Mouse (Mus musculus) effector memory CD4-positive, alpha-beta T cell, adult 5 months (primary cell): ENCODE data around the gene Cap1. TPM values are rescaled to one million over a fixed set of nuclear protein-coding genes. Genes with fewer than 3 reads are reported as not detected.

ENCODE experiments used
- polyA plus RNA-seq: library from polyadenylated mRNA; unstranded; fragments of 100-300 nt; shearing (Covaris generic); gene quantifications from one replicate; pipeline ENCODE4 v1.2.1, GENCODE M21; 2017

Gene Cap1
- 110 TPM for polyA plus RNA-seq

DNA sequence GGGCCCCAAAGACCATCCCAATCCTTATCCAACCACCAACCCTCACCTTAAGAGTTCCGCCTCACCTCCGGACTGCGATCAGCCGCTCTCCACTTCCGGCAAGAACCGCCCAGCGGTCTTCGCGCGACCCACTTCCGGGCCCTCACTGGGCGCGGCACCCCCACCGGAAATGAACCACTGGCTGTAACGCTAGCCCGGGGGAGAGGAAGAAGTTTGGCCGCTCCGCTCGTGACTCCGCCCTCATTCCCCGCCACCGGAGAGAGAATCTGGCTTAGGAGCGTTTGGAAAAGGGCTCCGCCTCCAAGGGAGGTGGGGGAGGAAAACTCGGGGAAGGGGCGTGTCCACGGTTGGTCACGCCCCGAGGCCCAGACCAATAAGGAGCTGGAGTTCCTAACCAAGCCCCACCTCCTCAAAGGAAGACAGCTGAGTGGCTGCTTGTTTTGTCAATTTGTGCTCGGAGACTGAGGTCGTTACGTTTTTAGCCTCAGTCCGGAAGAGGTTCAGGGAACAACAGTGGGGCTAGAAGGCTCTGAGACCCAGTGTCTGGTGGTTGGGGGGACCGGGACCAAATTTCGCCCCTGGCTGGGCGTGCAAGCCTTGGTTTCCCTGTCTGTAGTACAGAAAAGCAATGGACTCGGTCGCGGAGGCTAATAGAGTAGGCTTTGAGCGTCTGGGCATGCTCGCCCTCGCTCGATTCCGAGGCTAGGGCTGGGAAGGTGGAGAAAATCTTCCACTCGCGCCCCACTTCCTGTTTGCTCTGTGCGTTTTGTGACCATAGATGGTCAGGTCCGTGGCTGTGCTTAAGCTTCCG lies at the start of gene Cap1:
Cap1 (minus strand) TSS at position 289 of the 811 bp plus-strand sequence.

DNA sequence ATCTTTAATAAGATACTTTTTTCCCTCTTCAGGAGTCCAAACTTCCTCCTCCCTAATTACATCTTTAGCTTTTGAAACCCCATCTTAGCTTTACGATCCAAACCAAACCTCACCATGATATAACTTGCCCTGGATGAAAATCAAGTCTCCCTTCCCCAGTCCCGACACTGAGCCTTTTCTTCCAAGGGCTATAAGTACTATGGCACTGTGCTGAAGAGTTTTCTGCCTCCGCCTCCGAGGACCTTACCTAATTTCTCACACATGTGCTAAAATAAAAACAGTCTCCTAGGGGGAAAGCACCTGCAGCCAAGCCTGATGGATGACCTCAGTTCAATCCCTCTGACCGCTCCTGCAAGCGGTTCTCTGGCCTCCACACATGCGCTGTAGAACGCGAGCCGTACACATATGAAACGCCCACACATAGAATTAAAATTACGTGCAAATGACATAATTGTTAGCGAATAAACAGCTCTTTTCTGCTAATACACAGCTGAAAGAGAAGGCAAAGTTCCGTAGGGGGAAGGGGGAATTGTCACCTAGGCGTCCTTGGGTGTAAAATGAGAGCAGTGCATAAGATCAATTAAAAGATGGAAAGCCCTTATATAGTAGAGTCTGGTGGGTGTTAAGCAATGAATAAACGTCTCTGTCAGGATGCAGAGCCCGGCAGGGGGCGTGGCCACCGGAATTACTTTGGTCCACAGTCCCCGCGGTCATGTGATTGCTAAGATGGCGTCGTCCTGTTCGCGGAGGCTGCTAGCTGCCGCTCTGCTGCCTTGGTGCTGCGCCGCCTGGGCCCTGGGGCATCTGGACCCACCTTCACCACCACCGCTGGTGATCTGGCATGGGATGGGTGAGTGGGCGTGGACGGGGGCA lies 50.1 kb downstream of the Cap1 start, which contains the start of gene Ppt1:
Ppt1 (plus strand) TSS at position 713 of the 873 bp plus-strand sequence.

Other genes starting within 250 kb of the Cap1 start
- not detected for gene 9530002B09Rik, start 196.8 kb downstream of the Cap1 start, polyA plus RNA-seq
- 70.6 TPM for gene Ppt1, start 49.8 kb downstream of the Cap1 start, polyA plus RNA-seq
- gene Mfsd2a, start 75.1 kb upstream of the Cap1 start, polyA plus RNA-seq, result 4.7 TPM
- gene Mycl, start 109.6 kb upstream of the Cap1 start, polyA plus RNA-seq, result not detected
- 24.1 TPM for gene Trit1, start 130.5 kb upstream of the Cap1 start, polyA plus RNA-seq
- gene Bmp8b, start 219.1 kb upstream of the Cap1 start, polyA plus RNA-seq, result not detected
- not detected for gene Oxct2b, start 230.2 kb upstream of the Cap1 start, polyA plus RNA-seq